Mouse (Mus musculus): Measurements from ENCODE around the gene Acacb.

- no peak for TF ChIP-seq POLR2AphosphoS2 (IDR thresholded peaks at IDR 0.05; ENCODE audit: insufficient read length, low read depth)
- TF ChIP-seq MYOG (IDR thresholded peaks at IDR 0.05; ENCODE audit: control insufficient read depth in 1 of 3, insufficient read depth in 1 of 3, insufficient read length in 2 of 3, low read depth in 2 of 3) = no peak
- no peak for TF ChIP-seq POLR2A (IDR thresholded peaks at IDR 0.05; ENCODE audit: insufficient read length, low read depth)
- TF ChIP-seq MAX (IDR thresholded peaks at IDR 0.05; ENCODE audit: low read depth) = no peak
- TF ChIP-seq CEBPB (IDR thresholded peaks at IDR 0.05; ENCODE audit: insufficient read depth, poor library complexity, severe bottlenecking) = no peak
- no peak for TF ChIP-seq TCF3 (IDR thresholded peaks at IDR 0.05; ENCODE audit: insufficient read length, low read depth)
- TF ChIP-seq USF1 (IDR thresholded peaks at IDR 0.05; ENCODE audit: low read depth) = no peak
These were observed 100.1 kb downstream of the Acacb start for GRCm38 (mm10) chr5:114246465-114246864.
